ENCODE assay signal across 10 mouse cellular contexts in genomic region chr17:26688795-26689735, GRCm38 (mm10). TPM values are rescaled to one million over a fixed set of nuclear protein-coding genes. Genes with fewer than 3 reads are reported as not detected.
DNase-seq lines count a peak whose midpoint lies in the region; ATAC-seq and TF ChIP-seq lines count a peak whose summit lies in the region.
"Had no signal": no experiment of that assay in that cellular context is flagged by ENCODE, and none has a peak within 500 bp of the region (broad histone marks: within the 10 kb centered on the region; RNA-seq: fewer than 3 reads in every experiment).

No protein-coding gene starts in this region.

- no peak for ATAC-seq in heart, embryonic 15.5 days (replicated peaks; ENCODE audit: insufficient number of reproducible peaks, insufficient read depth, low FRiP score, low read depth)
- 0 out of 2 replicates have a peak, but pooled peaks have one; percentile 23 for ATAC-seq in neural tube, embryonic 13.5 days (ENCODE audit: low read depth)
- peak; percentile 76 for ATAC-seq in embryonic facial prominence, embryonic 15.5 days (ENCODE audit: insufficient number of reproducible peaks, low FRiP score, low TSS enrichment, low read depth)
- ATAC-seq in neural tube, embryonic 14.5 days (ENCODE audit: low read depth): no peak

- peaks cover 8% of the 10 kb centered on the region for H3K36me3 ChIP-seq in heart, embryonic 15.5 days
- no peaks in the 10 kb centered on the region for H3K36me3 ChIP-seq in heart, adult 2 months (ENCODE audit: control insufficient read depth, insufficient read depth, low read length)
- peaks cover 13% of the 10 kb centered on the region for H3K36me3 ChIP-seq in neural tube, embryonic 13.5 days
- peaks cover 16% of the 10 kb centered on the region; the same call in 1 of the 2 replicates for H3K36me3 ChIP-seq in embryonic facial prominence, embryonic 15.5 days
- peaks cover 7% of the 10 kb centered on the region for H3K36me3 ChIP-seq in neural tube, embryonic 14.5 days (ENCODE audit: control insufficient read depth, insufficient read depth, low read length)

- H3K4me1 ChIP-seq in heart, embryonic 15.5 days (replicated peaks): peaks cover 29% of the 10 kb centered on the region
- H3K4me1 ChIP-seq in heart, adult 2 months (ENCODE audit: control insufficient read depth, insufficient read depth, low read length): peaks cover 14% of the 10 kb centered on the region
- peaks cover 45% of the 10 kb centered on the region for H3K4me1 ChIP-seq in neural tube, embryonic 13.5 days (replicated peaks)
- H3K4me1 ChIP-seq in embryonic facial prominence, embryonic 15.5 days: peaks cover 42% of the 10 kb centered on the region
- 0 out of 2 replicates have a peak, but pooled peaks cover 8% of the 10 kb centered on the region for H3K4me1 ChIP-seq in neural tube, embryonic 14.5 days (ENCODE audit: control insufficient read depth, insufficient read depth, low read length)

- no peak overlapping the region for H3K4me3 ChIP-seq in heart, embryonic 15.5 days
- no peak overlapping the region for H3K4me3 ChIP-seq in heart, adult 2 months
- no peak overlapping the region for H3K4me3 ChIP-seq in neural tube, embryonic 13.5 days
- H3K4me3 ChIP-seq in embryonic facial prominence, embryonic 15.5 days (replicated peaks): no peak overlapping the region
- no peak overlapping the region for H3K4me3 ChIP-seq in neural tube, embryonic 14.5 days (ENCODE audit: low read depth, low read length)
- H3K4me3 ChIP-seq: neural tube, embryonic 12.5 days had no signal

- no peaks in the 10 kb centered on the region for H3K27me3 ChIP-seq in heart, embryonic 15.5 days
- H3K27me3 ChIP-seq in heart, adult 2 months (ENCODE audit: control insufficient read depth, insufficient read depth, low read length): no peaks in the 10 kb centered on the region
- H3K27me3 ChIP-seq in neural tube, embryonic 13.5 days: no peaks in the 10 kb centered on the region
- no peaks in the 10 kb centered on the region for H3K27me3 ChIP-seq in embryonic facial prominence, embryonic 15.5 days
- H3K27me3 ChIP-seq in neural tube, embryonic 14.5 days (ENCODE audit: control insufficient read depth, insufficient read depth, low read length): no peaks in the 10 kb centered on the region
- H3K27me3 ChIP-seq: neural tube, embryonic 12.5 days had no signal

- no peak for TF ChIP-seq CTCF in heart, adult 2 months (IDR thresholded peaks at IDR 0.05)

- TF ChIP-seq POLR2A in heart, adult 2 months (IDR thresholded peaks at IDR 0.05; ENCODE audit: insufficient read depth, low read depth, low read length): no peak

- 72% methylated on average over 8 of the region's 8 CpGs for WGBS in heart, embryonic 15.5 days
- WGBS in heart, adult 2 months: 68% methylated on average over 8 of the region's 8 CpGs
- 68% methylated on average over 8 of the region's 8 CpGs for WGBS in neural tube, embryonic 13.5 days
- WGBS in embryonic facial prominence, embryonic 15.5 days: 33% methylated on average over 8 of the region's 8 CpGs
- WGBS in neural tube, embryonic 14.5 days: 61% methylated on average over 8 of the region's 8 CpGs

- no peaks in the 10 kb centered on the region for H3K9me3 ChIP-seq in heart, embryonic 15.5 days (replicated peaks)
- H3K9me3 ChIP-seq in neural tube, embryonic 13.5 days: no peaks in the 10 kb centered on the region
- H3K9me3 ChIP-seq in embryonic facial prominence, embryonic 15.5 days (replicated peaks): no peaks in the 10 kb centered on the region
- no peaks in the 10 kb centered on the region for H3K9me3 ChIP-seq in neural tube, embryonic 14.5 days (ENCODE audit: control insufficient read depth, low read length)
- H3K9me3 ChIP-seq: neural tube, embryonic 12.5 days had no signal

- peaks cover 2% of the 10 kb centered on the region for H3K79me2 ChIP-seq in heart, adult 2 months (replicated peaks; ENCODE audit: control insufficient read depth, insufficient read depth, low read length)

- intact Hi-C loops in heart, adult 2 months (cut with DNase I): no loop called here

- DNase-seq in heart, adult 2 months: no peak
- DNase-seq in neural tube, embryonic 10.5 days (ENCODE audit: extremely low spot score, low spot score): no peak
- DNase-seq in spleen, postnatal 14 days (ENCODE audit: low spot score in 2 of 2): no peak
- no peak for DNase-seq in yolk sac, embryonic 10.5 days (ENCODE audit: low spot score)
- DNase-seq: kidney, adult 9 months had no signal

- H3K9ac ChIP-seq in heart, embryonic 15.5 days: no peak overlapping the region
- H3K9ac ChIP-seq in heart, adult 2 months (ENCODE audit: low read depth, low read length): no peak overlapping the region
- 0 out of 2 replicates have a peak overlapping the region, but pooled peaks have one; percentile 1 for H3K9ac ChIP-seq in neural tube, embryonic 13.5 days
- H3K9ac ChIP-seq in embryonic facial prominence, embryonic 15.5 days: 0 out of 2 replicates have a peak overlapping the region, but pooled peaks have one; percentile 1
- H3K9ac ChIP-seq in neural tube, embryonic 14.5 days (replicated peaks; ENCODE audit: low read depth, low read length): no peak overlapping the region
- H3K9ac ChIP-seq: neural tube, embryonic 12.5 days had no signal

- no peak overlapping the region for H3K4me2 ChIP-seq in heart, embryonic 15.5 days
- H3K4me2 ChIP-seq in neural tube, embryonic 13.5 days: no peak overlapping the region
- H3K4me2 ChIP-seq in embryonic facial prominence, embryonic 15.5 days (replicated peaks): no peak overlapping the region
- no peak overlapping the region for H3K4me2 ChIP-seq in neural tube, embryonic 14.5 days (ENCODE audit: low read depth, low read length)
- H3K4me2 ChIP-seq: neural tube, embryonic 12.5 days had no signal

- peak overlapping the region; percentile 42 for H3K27ac ChIP-seq in heart, embryonic 15.5 days
- no peak overlapping the region; the same call in 1 of the 2 replicates for H3K27ac ChIP-seq in heart, adult 2 months
- peak overlapping the region; percentile 55 for H3K27ac ChIP-seq in neural tube, embryonic 13.5 days (replicated peaks)
- H3K27ac ChIP-seq in embryonic facial prominence, embryonic 15.5 days (replicated peaks): peak overlapping the region; percentile 91
- peak overlapping the region; percentile 64 for H3K27ac ChIP-seq in neural tube, embryonic 14.5 days (ENCODE audit: low read depth, low read length)
- H3K27ac ChIP-seq: neural tube, embryonic 12.5 days had no signal

- no peak for TF ChIP-seq EP300 in heart, adult 2 months (IDR thresholded peaks at IDR 0.05; ENCODE audit: insufficient read depth, low read depth, low read length)

RNA-seq across cellular contexts. Expression of gene Atp6v0e, which starts 26.0 kb away (rescaled TPM):
- 197 and 200 TPM in 2 replicates for polyA plus RNA-seq in heart, embryonic 15.5 days (2015; fragmentation: Nextera tagmentation; extraction: Ambion mirVana)
- 10 to 100 TPM; 60.9 to 67.2 TPM for total RNA-seq in heart, adult 2 months (2021)
- polyA plus RNA-seq in heart, adult 2 months (2012; rRNA removed): 143 and 187 TPM in 2 replicates
- polyA plus RNA-seq in neural tube, embryonic 13.5 days (2015; fragmentation: Nextera tagmentation; extraction: Ambion mirVana): 126 and 130 TPM in 2 replicates
- polyA plus RNA-seq in embryonic facial prominence, embryonic 15.5 days (2015; fragmentation: Nextera tagmentation; extraction: Ambion mirVana): 255 and 256 TPM in 2 replicates
- 76.5 and 85.8 TPM in 2 replicates for polyA plus RNA-seq in neural tube, embryonic 14.5 days (2014; fragmentation: Nextera tagmentation; extraction: Ambion mirVana)

RNA-seq across cellular contexts. Expression of gene Crebrf, which starts 26.4 kb away (rescaled TPM):
- 6.5 and 8.6 TPM in 2 replicates for polyA plus RNA-seq in heart, embryonic 15.5 days (2015; fragmentation: Nextera tagmentation; extraction: Ambion mirVana)
- total RNA-seq in heart, adult 2 months (2021): 10 to 100 TPM; 63.5 to 72.9 TPM
- polyA plus RNA-seq in heart, adult 2 months (2012; rRNA removed): 6.1 and 10.7 TPM in 2 replicates
- polyA plus RNA-seq in neural tube, embryonic 13.5 days (2015; fragmentation: Nextera tagmentation; extraction: Ambion mirVana): 9.9 and 11.4 TPM in 2 replicates
- 7.5 and 9.3 TPM in 2 replicates for polyA plus RNA-seq in embryonic facial prominence, embryonic 15.5 days (2015; fragmentation: Nextera tagmentation; extraction: Ambion mirVana)
- 9.1 and 15.1 TPM in 2 replicates for polyA plus RNA-seq in neural tube, embryonic 14.5 days (2014; fragmentation: Nextera tagmentation; extraction: Ambion mirVana)

Comparison
In these comparisons a context has a peak if more than half of its experiments do, and no peak if none do; other contexts are left out.
1. ATAC-seq: peak in neural tube, embryonic 13.5 days (single experiment) and embryonic facial prominence, embryonic 15.5 days (single experiment); none in heart, embryonic 15.5 days (single experiment) and neural tube, embryonic 14.5 days (single experiment).
2. H3K9ac ChIP-seq: peak in neural tube, embryonic 13.5 days (single experiment) and embryonic facial prominence, embryonic 15.5 days (single experiment); none in heart, embryonic 15.5 days (single experiment), heart, adult 2 months (single experiment) and neural tube, embryonic 14.5 days (single experiment).